Mouse (Mus musculus) heart, adult 8-10 months (tissue): Measurements from ENCODE around the gene Olfr622. TPM values are rescaled to one million over a fixed set of nuclear protein-coding genes. Genes with fewer than 3 reads are reported as not detected.

Experiments
- DNase-seq: peaks from one replicate; pipeline ENCODE4 v3.0.0; 2022; ENCODE audit warnings: low spot score
- total RNA-seq, 4 experiments: library from RNA; stranded (reverse); gene quantifications; 2 replicates each; pipeline ENCODE4 v1.2.4; 2022

Gene Olfr622
- not detected for total RNA-seq

GRCm38 (mm10) chr7:103642602-103643001 lies at the start of gene Olfr622:
Gene Olfr622 (minus strand): TSS chr7:103642702.
- DNase-seq: no peak

- no peak for DNase-seq
Measured at GRCm38 (mm10) chr7:103682420-103682819, 39.9 kb upstream of the Olfr622 start, which contains the start of gene Olfr625-ps1. Gene Olfr625-ps1 (plus strand): TSS chr7:103682720.

GRCm38 (mm10) chr7:103671091-103671490 lies 28.6 kb upstream of the Olfr622 start, which contains the start of gene Olfr624:
Gene Olfr624 (minus strand): TSS chr7:103671191.
- no peak for DNase-seq

GRCm38 (mm10) chr7:103663598-103663997 lies 21.1 kb upstream of the Olfr622 start, which contains the start of gene Olfr623:
Gene Olfr623 (minus strand): TSS chr7:103663698.
- DNase-seq: no peak

GRCm38 (mm10) chr7:103644070-103644469 lies 1.6 kb upstream of the Olfr622 start:
- no peak for DNase-seq

- DNase-seq: no peak
Measured at GRCm38 (mm10) chr7:103636795-103637194, 5.7 kb downstream of the Olfr622 start.

GRCm38 (mm10) chr7:103612434-103612833 lies 30.1 kb downstream of the Olfr622 start, which contains the start of gene Olfr620:
Gene Olfr620 (minus strand): TSS chr7:103612534.
- DNase-seq: no peak

- DNase-seq: no peak
Measured at GRCm38 (mm10) chr7:103607425-103607824, 35.1 kb downstream of the Olfr622 start.

- no peak for DNase-seq
Measured at GRCm38 (mm10) chr7:103600275-103600674, 42.2 kb downstream of the Olfr622 start, which contains the start of gene Olfr619. Gene Olfr619 (plus strand): TSS chr7:103600575.

- DNase-seq: no peak
Measured at GRCm38 (mm10) chr7:103589803-103590202, 52.7 kb downstream of the Olfr622 start, which contains the start of gene Olfr618. Gene Olfr618 (plus strand): TSS chr7:103590103.

Other genes with a start within 250 kb of the Olfr622 start
- gene Usp17lc, start 227.6 kb downstream of the Olfr622 start, total RNA-seq: not detected
- not detected for gene Olfr605, start 197.3 kb downstream of the Olfr622 start, total RNA-seq
- gene Olfr606, start 193.7 kb downstream of the Olfr622 start, total RNA-seq: not detected
- not detected for gene Olfr607, start 178.6 kb downstream of the Olfr622 start, total RNA-seq
- not detected for gene Olfr608, start 172.8 kb downstream of the Olfr622 start, total RNA-seq
- not detected for gene Olfr609, start 144.6 kb downstream of the Olfr622 start, total RNA-seq
- not detected for gene Olfr610, start 130.6 kb downstream of the Olfr622 start, total RNA-seq
- gene Olfr611, start 121.9 kb downstream of the Olfr622 start, total RNA-seq: not detected
- gene Olfr612, start 100.0 kb downstream of the Olfr622 start, total RNA-seq: not detected
- not detected for gene Olfr613, start 94.6 kb downstream of the Olfr622 start, total RNA-seq
- gene Olfr615, start 86.6 kb downstream of the Olfr622 start, total RNA-seq: not detected
- not detected for gene Olfr616, start 73.6 kb downstream of the Olfr622 start, total RNA-seq
- gene Olfr617, start 69.6 kb downstream of the Olfr622 start, total RNA-seq: not detected
- not detected for gene Olfr618, start 52.6 kb downstream of the Olfr622 start, total RNA-seq
- gene Olfr619, start 42.1 kb downstream of the Olfr622 start, total RNA-seq: not detected
- gene Olfr620, start 30.2 kb downstream of the Olfr622 start, total RNA-seq: not detected
- gene Olfr623, start 21.0 kb upstream of the Olfr622 start, total RNA-seq: not detected
- not detected for gene Olfr624, start 28.5 kb upstream of the Olfr622 start, total RNA-seq
- gene Olfr625-ps1, start 40.0 kb upstream of the Olfr622 start, total RNA-seq: not detected
- not detected for gene Olfr243, start 72.0 kb upstream of the Olfr622 start, total RNA-seq
- gene Olfr628, start 87.7 kb upstream of the Olfr622 start, total RNA-seq: not detected
- not detected for gene Olfr629, start 102.2 kb upstream of the Olfr622 start, total RNA-seq
- gene Olfr630, start 114.6 kb upstream of the Olfr622 start, total RNA-seq: not detected
- gene Olfr69, start 128.9 kb upstream of the Olfr622 start, total RNA-seq: not detected
- not detected for gene Olfr68, start 137.0 kb upstream of the Olfr622 start, total RNA-seq
- not detected for gene Olfr67, start 149.1 kb upstream of the Olfr622 start, total RNA-seq
- gene Hbb-bt, start 171.3 kb upstream of the Olfr622 start, total RNA-seq: 1,000 to 10,000 TPM in 1 of 4 experiments, 100 to 1,000 TPM in 3; 208 to 1,111 (median 289) TPM
- over 10,000 TPM in 1 of 4 experiments, 1,000 to 10,000 TPM in 3; 2,003 to 12,142 (median 2,942) TPM for gene Hbb-bs, start 185.4 kb upstream of the Olfr622 start, total RNA-seq
- not detected for gene Hbb-bh2, start 197.8 kb upstream of the Olfr622 start, total RNA-seq
- gene Hbb-bh1, start 200.5 kb upstream of the Olfr622 start, total RNA-seq: not detected
- gene Hbb-y, start 210.5 kb upstream of the Olfr622 start, total RNA-seq: not detected
- not detected for gene Olfr66, start 243.6 kb upstream of the Olfr622 start, total RNA-seq